Mouse (Mus musculus) heart, postnatal 0 days (tissue): ENCODE measurements around the gene Gnaq. TPM values are rescaled to one million over a fixed set of nuclear protein-coding genes. Genes with fewer than 3 reads are reported as not detected.
A peak's percentile ranks its signal among the peaks of the same experiment; 100 is the strongest.

ENCODE experiments used
- ATAC-seq: fragments of 200-750 bp; cut with Nextera tagmentation; 2 replicates; pipeline ENCODE4 v1.8.0; 2017; ENCODE audit warnings: low read depth, moderate number of reproducible peaks, moderate library complexity; ENCODE audit not compliant: insufficient read depth
- DNase-seq: peaks from one replicate; pipeline ENCODE4 v3.0.0-alpha.2; 2016; ENCODE audit warnings: low spot score
- H3K27ac ChIP-seq: fragments of 300-500 bp; sonication (generic); 2 replicates; pipeline ENCODE4 v1.5.1; 2014; ENCODE audit warnings: low read depth, mild to moderate bottlenecking
- H3K27me3 ChIP-seq: fragments of 300-500 bp; sonication (generic); 2 replicates; pipeline ENCODE4 v1.6.1; 2014; ENCODE audit warnings: low read length, mixed read lengths; ENCODE audit not compliant: control insufficient read depth, insufficient read depth
- H3K36me3 ChIP-seq: fragments of 300-500 bp; sonication (generic); replicated peaks from 2 replicates; pipeline ENCODE4 v1.6.1; 2014; ENCODE audit warnings: low read length, mixed read lengths; ENCODE audit not compliant: control insufficient read depth, insufficient read depth
- H3K4me1 ChIP-seq: fragments of 300-500 bp; sonication (generic); 2 replicates; pipeline ENCODE4 v1.6.1; 2014; ENCODE audit warnings: antibody characterized with exemption; ENCODE audit not compliant: control insufficient read depth, insufficient read depth
- H3K4me2 ChIP-seq: fragments of 300-500 bp; sonication (generic); 2 replicates; pipeline ENCODE4 v1.6.1; 2014; ENCODE audit warnings: low read depth, mild to moderate bottlenecking, low read length, moderate library complexity
- H3K4me3 ChIP-seq: fragments of 300-500 bp; sonication (generic); 2 replicates; pipeline ENCODE4 v1.5.1; 2014; ENCODE audit warnings: low read depth, low read length
- H3K9ac ChIP-seq: fragments of 300-500 bp; sonication (generic); replicated peaks from 2 replicates; pipeline ENCODE4 v1.6.1; 2014; ENCODE audit warnings: low read depth, low read length, mixed read lengths
- H3K9me3 ChIP-seq: fragments of 300-500 bp; sonication (generic); replicated peaks from 2 replicates; pipeline ENCODE4 v1.6.1; 2016; ENCODE audit warnings: low read length; ENCODE audit not compliant: control insufficient read depth
- CTCF ChIP-seq: IDR thresholded peaks from 2 replicates; pipeline ENCODE4 v1.5.1; 2016; ENCODE audit warnings: antibody characterized with exemption, control low read depth, low read depth
- EP300 ChIP-seq: IDR thresholded peaks from 2 replicates; pipeline ENCODE4 v1.6.1; 2016; ENCODE audit warnings: antibody characterized with exemption, low read depth
- WGBS: fragments of 180-500 bp; shearing (Covaris S2); extraction: QIAGEN DNeasy Blood & Tissue Kit; methylation state at CpG from one replicate; pipeline ENCODE4 v1.1.7; 2014; 5-methylcytosine and 5-hydroxymethylcytosine counted together
- polyA plus RNA-seq: library from polyadenylated mRNA; unstranded; fragments of >200 nt; fragmentation: Nextera tagmentation; extraction: Ambion mirVana; gene quantifications from 2 replicates; pipeline ENCODE4 v1.2.1, GENCODE M21; 2015
- total RNA-seq: library from RNA; depleted of rRNA; stranded (reverse); fragments of >200 nt; gene quantifications from 2 replicates; pipeline ENCODE4 v1.2.3, GENCODE M21; 2014; ENCODE audit warnings: low replicate concordance

Gene Gnaq
- total and polyA plus RNA-seq, 2 experiments from 2014 or later, result 12.7 to 24.6 TPM

GRCm38 (mm10) chr19:16201356-16201755, 68.7 kb downstream of the Gnaq start:
- peaks cover 12% of the 10 kb centered on the region; the same call in 1 of the 2 replicates for H3K4me1 ChIP-seq
- no peak for ATAC-seq
- 66% methylated on average over 2 of the region's 2 CpGs for WGBS

GRCm38 (mm10) chr19:16204776-16205680, 72.4 kb downstream of the Gnaq start:
- no peak overlapping the region for H3K4me3 ChIP-seq
- no peak overlapping the region for H3K27ac ChIP-seq
- TF ChIP-seq EP300 (no peak), CTCF (no peak)
- peaks cover 12% of the 10 kb centered on the region; the same call in 1 of the 2 replicates for H3K4me1 ChIP-seq
- WGBS, result 76% methylated on average over 7 of the region's 7 CpGs
- H3K9ac ChIP-seq, result no peak overlapping the region
- no peaks in the 10 kb centered on the region for H3K36me3 ChIP-seq
- H3K9me3 ChIP-seq, result no peaks in the 10 kb centered on the region
- H3K4me2 ChIP-seq, result no peak overlapping the region
- no peak for DNase-seq
- H3K27me3 ChIP-seq, result no peaks in the 10 kb centered on the region
- ATAC-seq, result no peak

More at GRCm38 (mm10) chr19:16201356-16201755, 68.7 kb downstream of the Gnaq start:
- no peak for DNase-seq
- TF ChIP-seq CTCF (no peak), EP300 (no peak)
- H3K27ac ChIP-seq, result no peak overlapping the region
- H3K4me3 ChIP-seq, result no peak overlapping the region
- no peak overlapping the region for H3K4me2 ChIP-seq
- H3K36me3 ChIP-seq, result no peaks in the 10 kb centered on the region
- no peaks in the 10 kb centered on the region for H3K27me3 ChIP-seq
- no peaks in the 10 kb centered on the region for H3K9me3 ChIP-seq
- no peak overlapping the region for H3K9ac ChIP-seq

GRCm38 (mm10) chr19:16209616-16210015, 77.0 kb downstream of the Gnaq start:
- TF ChIP-seq EP300, result no peak
- no peak for TF ChIP-seq CTCF
- Histone ChIP-seq H3K4me1 (peaks cover 9% of the 10 kb centered on the region; the same call in 1 of the 2 replicates), H3K9ac (no peak overlapping the region), H3K4me3 (no peak overlapping the region), H3K4me2 (no peak overlapping the region), H3K9me3 (no peaks in the 10 kb centered on the region), H3K27ac (no peak overlapping the region), H3K27me3 (no peaks in the 10 kb centered on the region), H3K36me3 (no peaks in the 10 kb centered on the region)
- DNase-seq (no peak), ATAC-seq (no peak)
- WGBS, result 91% methylated on average over 2 of the region's 2 CpGs

GRCm38 (mm10) chr19:16214946-16215345, 82.3 kb downstream of the Gnaq start:
- Histone ChIP-seq H3K9ac (no peak overlapping the region), H3K27ac (0 out of 2 replicates have a peak overlapping the region, but pooled peaks have one; percentile 17), H3K4me2 (no peak overlapping the region), H3K4me1 (peaks cover 8% of the 10 kb centered on the region), H3K27me3 (no peaks in the 10 kb centered on the region), H3K4me3 (no peak overlapping the region), H3K9me3 (no peaks in the 10 kb centered on the region), H3K36me3 (0 out of 2 replicates have a peak, but pooled peaks cover 4% of the 10 kb centered on the region)
- ATAC-seq, result no peak
- peak; percentile 18 for DNase-seq
- TF ChIP-seq EP300 (no peak), CTCF (no peak)
- WGBS, result 36% methylated on average over 6 of the region's 6 CpGs

GRCm38 (mm10) chr19:16215430-16216016, 82.9 kb downstream of the Gnaq start:
- ATAC-seq, result no peak
- Histone ChIP-seq H3K4me1 (peaks cover 8% of the 10 kb centered on the region), H3K9me3 (no peaks in the 10 kb centered on the region), H3K36me3 (peaks cover 6% of the 10 kb centered on the region; the same call in 1 of the 2 replicates), H3K4me2 (no peak overlapping the region), H3K27ac (0 out of 2 replicates have a peak overlapping the region, but pooled peaks have one; percentile 17), H3K4me3 (no peak overlapping the region), H3K27me3 (no peaks in the 10 kb centered on the region), H3K9ac (no peak overlapping the region)
- 90% methylated on average over 2 of the region's 2 CpGs for WGBS
- TF ChIP-seq EP300 (no peak), CTCF (no peak)
- no peak for DNase-seq
